Mouse (Mus musculus) kidney, postnatal 10 days (tissue): ENCODE results near the gene Zscan20.
"Not testable (repeated sequence)": the region's sequence is repeated elsewhere in the genome, so short reads cannot be mapped to it uniquely, and the experiment has no call there.

Source experiments
- DNase-seq: peaks from one replicate; pipeline ENCODE4 v3.0.0; 2021; ENCODE audit warnings: mixed read lengths

Zscan20 gene

DNA sequence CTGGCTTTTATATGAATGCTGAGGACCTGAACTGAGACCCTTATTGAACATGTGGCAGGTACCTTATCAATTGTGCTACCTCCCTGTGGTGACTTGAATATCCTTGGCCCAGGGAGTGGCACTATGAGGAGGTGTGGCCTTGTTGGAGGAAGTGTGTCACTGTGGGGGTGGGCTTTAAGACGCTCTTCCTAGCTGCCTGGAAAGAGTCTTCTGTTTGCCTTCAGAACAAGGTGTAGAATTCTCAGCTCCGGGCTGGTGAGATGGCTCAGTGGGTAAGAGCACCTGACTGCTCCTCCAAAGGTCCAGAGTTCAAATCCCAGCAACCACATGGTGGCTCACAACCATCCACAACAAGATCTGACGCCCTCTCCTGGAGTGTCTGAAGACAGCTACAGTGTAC is 1.8 kb upstream of the Zscan20 start:
- DNase-seq, result not testable (repeated sequence)

DNA sequence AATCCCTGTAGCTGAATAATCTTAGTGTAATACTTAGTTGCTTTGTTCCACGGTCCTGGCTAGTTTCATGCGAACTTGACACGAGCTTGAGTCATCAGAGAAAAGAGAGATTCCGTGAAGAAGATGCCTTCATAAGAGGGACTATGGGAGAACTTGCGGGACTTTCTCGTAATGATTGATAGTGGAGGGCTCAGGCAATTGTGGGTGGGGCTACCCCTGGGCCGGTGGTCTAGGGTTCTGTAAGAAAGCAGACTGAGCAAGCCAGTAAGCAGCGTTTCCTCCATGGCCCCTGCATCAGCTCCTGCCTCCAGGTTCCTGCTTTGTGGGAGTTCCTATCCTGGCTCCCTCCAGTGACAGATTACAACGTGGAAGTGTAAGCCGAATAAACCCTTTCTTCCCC is 808 bp upstream of the Zscan20 start:
- DNase-seq, result no peak

DNA sequence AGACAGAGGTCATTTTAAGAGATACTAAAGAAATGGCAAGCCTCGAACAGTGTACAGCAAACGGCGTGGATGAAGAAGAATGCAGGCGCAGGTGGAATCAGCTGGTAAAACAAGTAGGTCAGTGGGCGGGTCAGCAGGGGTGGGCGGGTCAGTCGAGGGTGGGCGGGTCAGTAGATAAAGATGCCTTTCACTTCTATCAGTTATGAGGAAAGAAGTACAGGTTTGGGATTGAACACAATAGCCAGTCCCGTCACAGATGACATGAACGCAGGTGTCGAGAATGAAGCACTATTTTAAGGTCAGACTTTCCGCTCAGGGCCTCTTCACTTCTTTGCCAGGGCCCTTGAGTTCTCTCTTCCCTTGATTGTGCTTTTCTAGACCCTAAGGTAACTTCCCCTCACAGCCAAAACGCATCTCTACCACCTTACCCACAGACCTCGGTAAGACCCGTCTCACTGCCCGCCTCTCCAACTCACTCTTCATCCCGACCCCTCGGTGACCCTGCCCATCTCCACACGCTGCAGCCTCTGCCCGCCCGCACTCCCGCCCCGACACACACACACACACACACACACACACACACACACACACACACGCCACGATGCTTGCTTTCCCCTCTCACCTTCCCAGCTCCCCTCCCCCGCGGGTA is 498 bp downstream of the Zscan20 start:
- DNase-seq, result peak; percentile 30

DNA sequence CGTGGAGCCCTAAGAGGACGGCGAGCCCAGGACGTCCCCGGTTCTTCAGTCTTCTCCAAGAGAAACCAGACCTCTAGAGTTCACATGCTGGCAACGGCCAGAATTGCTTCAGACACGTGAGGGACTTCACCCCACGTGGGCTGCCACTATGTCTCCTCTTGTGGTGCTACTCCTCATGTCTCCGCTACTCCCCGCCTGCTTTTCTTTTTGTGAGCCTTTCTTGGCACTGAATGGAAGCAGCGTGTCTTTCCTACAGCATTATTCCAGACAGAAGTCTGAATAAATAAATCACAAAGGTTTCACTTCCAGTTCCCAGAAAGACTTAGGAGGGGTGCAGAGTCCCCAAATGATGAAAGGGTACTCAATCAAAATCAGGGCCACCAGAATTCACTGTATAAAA is 2.2 kb downstream of the Zscan20 start:
- DNase-seq, result no peak

DNA sequence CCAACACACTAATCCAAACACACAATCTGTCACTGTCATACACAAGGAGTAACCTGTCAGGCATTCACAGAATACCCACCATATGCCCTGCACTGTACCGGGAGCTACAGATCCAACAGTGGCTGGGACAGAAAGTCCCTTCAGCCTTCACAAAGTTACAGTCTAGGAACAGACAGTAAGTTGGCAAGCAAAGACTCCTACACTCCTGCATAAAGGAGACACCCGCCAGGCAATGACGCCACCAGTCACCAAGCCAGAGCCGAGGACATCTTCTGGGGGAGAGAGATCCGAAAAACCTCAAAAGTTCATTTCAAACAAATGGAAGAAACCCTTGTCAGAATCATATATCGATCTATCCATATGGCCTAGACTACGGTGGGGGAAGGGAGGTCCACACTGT is 3.3 kb downstream of the Zscan20 start:
- DNase-seq, result no peak

DNA sequence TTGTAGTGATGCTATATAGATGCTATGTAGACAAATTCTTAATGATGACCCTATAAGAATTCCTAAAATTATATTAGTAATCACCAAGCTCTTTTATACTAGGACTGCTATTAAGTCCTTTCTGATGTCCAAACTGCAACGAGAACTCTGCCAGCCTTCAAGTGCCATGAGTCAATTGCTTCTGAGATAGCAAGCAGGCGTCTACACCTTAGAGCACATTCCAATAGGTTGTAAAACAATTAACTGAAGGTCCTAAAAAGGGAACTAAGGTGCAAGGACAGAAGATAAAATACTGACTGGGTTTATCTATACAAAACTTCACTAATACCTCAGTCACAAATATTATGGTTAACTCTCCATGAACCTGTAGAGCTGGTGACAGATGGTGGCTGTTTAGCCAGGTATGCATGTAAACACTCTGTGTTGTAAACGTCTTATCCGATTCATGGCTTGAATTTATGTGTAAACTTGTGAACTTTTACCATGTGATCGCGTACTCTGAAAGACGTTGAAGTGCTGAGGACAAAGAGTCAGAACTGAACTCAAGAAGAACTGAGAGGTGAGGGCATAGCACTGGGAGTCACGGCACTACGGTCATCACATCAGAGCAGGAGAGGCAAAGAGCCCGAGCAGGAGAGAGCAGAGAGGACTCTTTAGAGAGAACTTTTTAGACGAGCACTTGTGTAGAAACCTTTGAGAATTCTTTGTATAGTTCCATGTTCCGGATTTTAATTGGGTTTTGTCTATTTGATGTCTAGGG is 11.9 kb downstream of the Zscan20 start:
- no peak for DNase-seq

DNA sequence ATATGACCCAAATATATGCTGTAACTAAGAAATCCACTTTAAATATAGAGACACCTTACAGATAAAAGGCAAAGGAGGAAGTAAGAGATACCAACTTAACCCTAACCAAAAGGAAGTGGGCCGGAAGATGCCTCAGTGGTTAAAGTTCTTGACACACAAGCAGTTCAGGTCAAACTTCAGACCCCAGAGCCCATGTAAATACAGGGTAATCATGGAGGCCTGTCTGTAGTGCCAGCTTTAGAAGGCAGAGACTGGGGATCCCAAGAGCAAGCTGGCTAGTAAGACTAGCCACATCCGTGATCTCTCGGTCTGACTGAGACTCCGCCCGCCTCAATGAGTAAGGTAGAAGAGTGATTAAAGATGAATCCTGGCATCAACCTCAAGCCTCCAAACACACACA is 15.8 kb downstream of the Zscan20 start:
- no peak for DNase-seq

DNA sequence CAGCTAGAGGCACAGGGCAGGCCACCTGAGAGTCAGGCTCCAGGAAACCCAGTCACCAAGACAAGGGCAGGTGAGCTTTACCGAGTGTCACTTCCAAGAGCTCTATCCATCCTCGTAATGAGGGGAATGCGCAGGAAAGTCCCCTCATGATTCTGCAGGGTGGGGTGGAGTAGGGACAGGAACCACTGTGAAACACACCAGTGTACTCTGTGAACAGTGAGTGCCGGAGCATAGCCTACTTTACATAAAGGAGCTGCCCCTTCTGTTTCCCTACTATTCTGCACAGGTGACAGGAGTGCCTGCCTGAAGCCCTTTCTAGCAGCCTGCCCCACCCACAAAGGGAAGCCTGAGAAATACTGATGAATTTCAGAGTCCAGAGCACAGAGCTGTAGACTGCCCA is 16.6 kb downstream of the Zscan20 start:
- DNase-seq, result no peak

DNA sequence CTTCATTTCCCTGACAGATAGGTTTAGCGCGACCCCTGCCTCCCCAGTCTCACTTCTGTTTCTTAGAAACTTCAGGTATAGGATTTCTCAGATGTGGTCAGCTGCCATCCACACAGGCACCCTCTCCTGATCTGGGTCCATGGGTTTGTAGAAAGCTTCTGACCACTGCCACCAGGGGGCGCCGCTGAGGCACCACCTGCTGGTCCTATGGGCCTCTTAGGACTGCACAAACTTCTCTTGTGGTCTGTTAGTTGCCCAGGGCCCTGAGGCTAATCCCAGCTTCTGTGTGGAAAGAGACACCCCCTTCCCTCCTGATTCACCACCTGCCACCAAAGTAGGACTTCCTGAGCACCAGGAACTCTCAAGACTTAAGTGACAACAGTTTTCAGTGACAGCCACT is 30.7 kb downstream of the Zscan20 start:
- peak; percentile 28 for DNase-seq

DNA sequence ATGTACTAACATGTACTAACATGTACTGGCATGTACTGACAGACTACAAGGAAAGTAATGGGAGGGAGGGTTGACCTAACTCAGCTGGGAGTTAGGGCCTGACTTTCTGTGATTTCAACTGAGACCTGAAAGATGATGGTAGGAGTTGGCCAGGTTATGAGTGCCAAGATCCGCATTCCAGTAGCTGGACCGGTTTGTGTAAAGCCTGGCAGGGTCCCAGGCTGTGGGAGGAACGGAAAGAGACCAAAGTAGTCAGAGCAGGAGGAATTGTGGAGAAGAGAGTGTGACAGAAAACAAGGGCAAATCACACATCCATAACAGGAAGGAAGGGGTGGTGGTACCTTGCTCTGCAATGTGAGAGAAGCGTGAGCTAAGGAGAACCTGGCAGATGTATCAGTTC is 34.1 kb downstream of the Zscan20 start:
- peak; percentile 18 for DNase-seq

DNA sequence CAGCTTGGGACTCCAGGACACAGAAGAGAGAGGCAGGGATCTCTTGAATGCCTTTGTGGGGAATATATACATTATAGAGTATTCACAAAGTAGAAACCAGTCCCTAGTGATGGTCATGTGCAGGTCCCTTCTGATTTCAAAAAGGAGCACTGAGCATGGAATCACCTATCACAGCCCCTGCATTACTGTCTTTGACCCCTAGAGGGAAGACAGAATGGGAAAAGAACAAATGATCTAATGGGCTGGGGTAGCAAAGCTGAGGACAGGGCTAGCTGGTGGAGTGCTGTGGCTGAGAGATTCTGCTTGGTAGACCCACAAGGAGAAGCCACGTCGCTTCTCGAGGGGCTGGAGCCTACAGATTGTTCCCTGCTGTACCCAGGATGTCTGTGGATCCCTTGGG is 49.6 kb downstream of the Zscan20 start:
- DNase-seq, result no peak

DNA sequence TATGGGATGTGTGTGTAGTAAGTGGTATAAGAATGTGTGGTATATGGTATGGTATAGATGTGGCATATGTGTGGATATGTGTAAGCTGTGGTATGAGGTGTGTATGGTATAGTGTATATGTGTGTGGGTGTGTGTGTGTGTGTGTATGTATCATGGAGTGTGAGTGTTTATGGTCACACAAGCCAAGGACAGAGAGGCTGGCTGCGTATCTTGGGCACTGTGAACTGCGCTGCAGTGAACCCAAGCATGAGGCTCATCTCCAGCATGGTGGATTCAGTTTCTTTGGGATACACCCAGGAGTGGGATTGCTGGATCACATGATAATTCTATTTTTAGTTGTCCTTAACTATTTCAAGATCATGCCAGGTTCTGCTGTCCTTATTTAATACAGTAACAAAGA is 55.7 kb downstream of the Zscan20 start:
- no peak for DNase-seq

DNA sequence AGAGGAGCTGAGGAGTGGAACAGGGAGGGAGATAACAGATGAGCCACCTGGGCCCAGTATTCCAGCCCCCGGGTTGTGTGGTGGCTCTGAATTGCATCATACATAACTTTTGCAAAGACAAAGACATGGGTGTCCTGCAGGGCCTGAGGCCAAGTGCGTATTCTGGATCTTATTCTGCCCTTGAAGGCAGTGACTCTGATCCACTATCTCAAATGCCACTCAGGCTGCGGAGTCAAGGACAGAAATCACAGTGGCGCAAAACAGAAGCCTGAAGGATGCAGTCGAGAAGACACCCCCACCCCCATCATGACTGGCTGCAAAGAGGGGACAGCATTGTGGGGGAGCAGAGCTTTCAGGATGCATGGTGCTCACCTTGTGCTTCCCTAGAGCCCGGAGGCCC is 59.1 kb downstream of the Zscan20 start:
- DNase-seq, result no peak

DNA sequence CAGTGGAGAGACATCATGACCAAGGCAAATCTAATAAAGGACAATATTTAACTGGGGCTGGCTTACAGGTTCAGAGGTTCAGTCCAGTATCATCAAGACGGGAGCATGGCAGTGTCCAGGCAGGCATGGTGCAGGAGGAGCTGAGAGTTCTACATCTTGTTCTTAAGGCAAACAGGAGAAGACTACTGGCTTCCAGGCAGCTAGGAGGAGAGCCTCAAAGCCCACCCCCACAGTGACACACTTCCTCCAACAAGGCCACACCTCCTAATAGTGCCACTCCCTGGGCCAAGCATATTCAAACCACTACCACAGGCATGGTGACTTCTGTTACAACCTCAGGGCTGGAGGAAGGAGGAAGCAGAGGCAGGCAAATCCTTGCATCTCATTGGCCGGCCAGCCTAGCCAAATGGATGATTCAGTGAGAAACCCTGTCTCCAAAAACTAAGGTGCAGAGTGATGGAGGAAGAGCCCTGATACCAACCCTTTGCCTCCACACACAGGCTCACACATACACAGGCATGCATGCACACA is 65.9 kb downstream of the Zscan20 start:
- DNase-seq, result not testable (repeated sequence)

DNA sequence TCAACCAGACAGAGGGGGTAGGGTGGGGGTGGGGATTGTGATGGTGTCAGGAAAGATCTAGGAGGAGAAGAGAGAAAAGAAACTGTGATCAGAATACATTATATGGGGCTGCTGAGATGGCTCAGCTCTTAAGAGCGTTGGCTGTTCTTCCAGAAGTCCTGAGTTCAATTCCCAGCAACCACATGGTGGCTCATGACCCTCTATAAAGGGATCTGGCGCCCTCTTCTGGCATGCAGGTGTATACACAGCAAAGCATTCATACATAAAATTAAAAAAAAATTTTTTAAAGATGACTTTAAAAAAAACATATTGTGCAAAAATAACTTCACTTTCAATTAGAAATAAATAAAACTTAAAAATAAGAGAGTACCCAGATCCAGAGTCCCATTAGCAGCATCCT is 66.5 kb downstream of the Zscan20 start:
- peak; percentile 39 for DNase-seq
